Mouse (Mus musculus) liver, embryonic 14.5 days (tissue): ENCODE results near the gene Dlgap4. TPM values are rescaled to one million over a fixed set of nuclear protein-coding genes. Genes with fewer than 3 reads are reported as not detected.

Source experiments
- ATAC-seq: fragments of 200-750 bp; cut with Nextera tagmentation; 2 replicates; pipeline ENCODE4 v1.8.0; 2017; ENCODE audit warnings: moderate number of reproducible peaks, mild to moderate bottlenecking, moderate library complexity; ENCODE audit not compliant: insufficient read depth
- DNase-seq, 3 experiments: peaks; one replicate each; pipeline ENCODE4 v3.0.0-alpha.2; 2012 to 2013; ENCODE audit warnings: low read depth in 3 of 3, low spot score in 3 of 3
- H3K27ac ChIP-seq: fragments of 300-500 bp; sonication (generic); 2 replicates; pipeline ENCODE4 v1.5.1; 2014; ENCODE audit warnings: moderate library complexity, mild to moderate bottlenecking, control low read depth, inconsistent platforms
- H3K27me3 ChIP-seq: fragments of 300-500 bp; sonication (generic); 2 replicates; pipeline ENCODE4 v1.6.1; 2014; ENCODE audit warnings: mild to moderate bottlenecking, low read length, moderate library complexity; ENCODE audit not compliant: control insufficient read depth, insufficient read depth
- H3K36me3 ChIP-seq: fragments of 300-500 bp; sonication (generic); replicated peaks from 2 replicates; pipeline ENCODE4 v1.6.1; 2014; ENCODE audit warnings: low read depth; ENCODE audit not compliant: control insufficient read depth, insufficient read depth
- H3K4me1 ChIP-seq, 2 experiments: fragments of 200-500 bp in 1 of 2; fragments of 300-500 bp in 1 of 2; sonication (generic) in 1 of 2; replicated peaks; 2 replicates each; pipeline ENCODE4 v1.6.1; 2012 to 2014; ENCODE audit warnings: antibody characterized with exemption in 1 of 2, inconsistent platforms in 1 of 2, low read length in 1 of 2; ENCODE audit not compliant: control insufficient read depth in 2 of 2, insufficient read depth in 2 of 2
- H3K4me2 ChIP-seq: fragments of 300-500 bp; sonication (generic); 2 replicates; pipeline ENCODE4 v1.6.1; 2014; ENCODE audit warnings: low read depth, mild to moderate bottlenecking, control low read depth, moderate library complexity
- H3K4me3 ChIP-seq, 2 experiments: fragments of 200-500 bp in 1 of 2; fragments of 300-500 bp in 1 of 2; sonication (generic) in 1 of 2; 2 replicates each; pipeline ENCODE4 v1.5.1; 2012 to 2014; ENCODE audit warnings: low read depth in 2 of 2, low read length in 2 of 2, mild to moderate bottlenecking in 2 of 2, control low read depth in 1 of 2, inconsistent platforms in 1 of 2, moderate library complexity in 1 of 2; ENCODE audit not compliant: insufficient read depth in 1 of 2
- H3K9ac ChIP-seq: fragments of 300-500 bp; sonication (generic); replicated peaks from 2 replicates; pipeline ENCODE4 v1.6.1; 2014; ENCODE audit warnings: mild to moderate bottlenecking, control low read depth, moderate library complexity
- H3K9me3 ChIP-seq: fragments of 300-500 bp; sonication (generic); 2 replicates; pipeline ENCODE4 v1.6.1; 2016; ENCODE audit warnings: low read length, mixed read lengths; ENCODE audit not compliant: control insufficient read depth
- CTCF ChIP-seq: IDR thresholded peaks from 2 replicates; pipeline ENCODE4 v1.5.1; 2016; ENCODE audit warnings: antibody characterized with exemption, low read depth, control low read depth
- EP300 ChIP-seq: IDR thresholded peaks from 2 replicates; pipeline ENCODE4 v1.6.1; 2016; ENCODE audit warnings: antibody characterized with exemption, low read depth
- WGBS: fragments of 180-500 bp; shearing (Covaris S2); extraction: QIAGEN DNeasy Blood & Tissue Kit; methylation state at CpG from one replicate; pipeline ENCODE4 v1.1.7; 2014; ENCODE audit not compliant: insufficient replicate concordance; 5-methylcytosine and 5-hydroxymethylcytosine counted together
- polyA plus RNA-seq, 2 experiments: library from polyadenylated mRNA; depleted of rRNA in 1 of 2; stranded (reverse) in 1 of 2; unstranded in 1 of 2; fragments of >200 nt; fragmentation: Nextera tagmentation in 1 of 2; extraction: Ambion mirVana in 1 of 2; gene quantifications; 2 replicates each; pipeline versions ENCODE4 v1.2.1 to v1.2.3; 2012 to 2014

The Dlgap4 gene
- polyA plus RNA-seq, 2 experiments = 6.6 to 9.7 TPM

DNA sequence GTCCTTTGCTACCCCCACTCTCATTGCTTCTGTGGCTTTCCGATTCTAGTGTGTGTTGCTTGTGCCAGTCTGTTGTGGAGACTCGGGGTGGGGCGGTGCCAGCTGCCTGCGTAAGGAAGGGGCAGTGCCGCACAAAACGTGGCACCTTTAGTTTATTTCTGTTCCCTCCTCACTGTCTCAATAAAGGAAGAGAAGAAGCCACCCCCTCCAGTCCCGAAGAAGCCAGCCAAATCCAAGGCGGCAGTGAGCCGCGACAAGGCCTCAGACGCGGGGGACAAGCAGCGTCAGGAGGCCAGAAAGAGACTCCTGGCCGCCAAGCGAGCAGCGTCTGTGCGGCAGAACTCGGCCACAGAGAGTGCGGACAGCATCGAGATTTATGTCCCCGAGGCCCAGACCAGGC is 149.0 kb downstream of the Dlgap4 start:
- no peak overlapping the region for H3K4me2 ChIP-seq
- H3K9ac ChIP-seq = no peak overlapping the region
- H3K27ac ChIP-seq = no peak overlapping the region
- TF ChIP-seq CTCF (no peak), EP300 (no peak)
- no peaks in the 10 kb centered on the region for H3K27me3 ChIP-seq
- no peak overlapping the region for H3K4me3 ChIP-seq
- no peaks in the 10 kb centered on the region for H3K36me3 ChIP-seq
- DNase-seq = no peak
- no peaks in the 10 kb centered on the region for H3K9me3 ChIP-seq
- WGBS = 84% methylated on average over 21 of the region's 21 CpGs
- H3K4me1 ChIP-seq = peaks cover 0 to 2% of the 10 kb centered on the region in 2 experiments; a peak in 1 of 4 replicates
- ATAC-seq = no peak

DNA sequence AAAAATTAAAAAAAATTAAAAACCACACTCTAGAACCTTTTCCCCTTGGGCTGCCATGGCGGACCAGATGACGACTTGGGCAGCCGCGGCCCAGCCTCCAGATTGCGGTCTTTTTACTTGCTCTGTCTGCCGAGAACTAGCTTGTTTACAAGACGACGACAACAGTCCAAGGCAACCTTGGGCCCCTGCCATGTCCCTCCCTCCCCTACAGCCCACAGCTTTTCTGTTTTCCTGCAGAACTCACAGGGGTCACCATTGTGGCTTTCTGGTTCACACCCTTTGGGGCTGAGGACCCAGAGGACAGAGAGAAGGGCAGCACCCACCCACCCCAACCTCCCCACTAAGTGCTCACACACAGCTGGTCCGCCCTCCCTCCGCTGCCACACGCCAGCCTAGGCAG is 149.6 kb downstream of the Dlgap4 start:
- Histone ChIP-seq H3K36me3 (no peaks in the 10 kb centered on the region), H3K4me2 (no peak overlapping the region), H3K4me3 (no peak overlapping the region), H3K27ac (no peak overlapping the region), H3K9ac (no peak overlapping the region), H3K27me3 (no peaks in the 10 kb centered on the region), H3K9me3 (no peaks in the 10 kb centered on the region), H3K4me1 (peaks cover 0 to 2% of the 10 kb centered on the region in 2 experiments; a peak in 1 of 4 replicates)
- ATAC-seq (no peak), DNase-seq (no peak)
- WGBS = 78% methylated on average over 11 of the region's 11 CpGs
- no peak for TF ChIP-seq CTCF
- no peak for TF ChIP-seq EP300

DNA sequence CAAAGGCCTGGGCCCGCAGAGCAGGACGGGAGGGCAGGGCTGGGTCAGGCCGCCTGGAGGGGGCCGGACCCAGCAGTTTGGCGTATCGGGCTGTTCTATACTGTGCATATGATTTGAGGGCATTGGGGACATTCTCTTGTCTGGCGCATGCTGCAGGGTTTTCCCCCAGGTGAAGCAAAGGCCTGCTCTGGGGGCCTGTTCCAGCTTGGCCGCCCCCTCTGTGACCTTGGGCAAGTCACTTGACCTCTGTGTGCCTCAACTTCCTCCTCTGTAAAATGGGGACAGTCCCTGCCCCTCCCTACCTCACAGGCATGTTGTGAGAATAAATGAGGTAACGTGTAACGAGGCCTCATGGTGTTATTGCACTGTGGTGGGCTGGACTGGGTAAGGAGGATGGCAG is 150.5 kb downstream of the Dlgap4 start:
- 73% methylated on average over 10 of the region's 10 CpGs for WGBS

DNA sequence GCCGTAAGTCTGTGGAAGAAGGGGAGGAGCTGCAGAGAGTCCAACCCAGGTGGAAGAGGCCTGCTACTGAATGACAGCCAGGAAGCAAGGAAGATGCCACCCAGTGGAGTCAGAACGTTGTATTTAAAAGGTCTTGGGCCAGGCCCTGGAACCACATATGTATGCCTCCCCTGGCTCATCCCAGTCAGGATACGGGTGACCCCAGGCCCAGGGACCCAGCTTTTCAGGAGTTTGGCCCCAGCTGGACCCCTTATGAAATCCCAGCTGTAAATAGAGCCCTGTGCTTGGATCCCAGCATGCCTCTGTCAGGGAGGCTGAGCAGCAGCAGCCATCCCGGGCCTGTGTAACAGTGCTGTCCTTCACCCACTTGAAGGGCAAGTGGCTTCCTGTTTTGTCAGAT is 151.2 kb downstream of the Dlgap4 start:
- H3K4me1 ChIP-seq = peaks cover 0 to 5% of the 10 kb centered on the region in 2 experiments; a peak in 1 of 4 replicates
- no peak for TF ChIP-seq CTCF
- TF ChIP-seq EP300 = no peak
- H3K4me2 ChIP-seq = no peak overlapping the region
- H3K27me3 ChIP-seq = no peaks in the 10 kb centered on the region
- H3K9ac ChIP-seq = no peak overlapping the region
- no peak for ATAC-seq
- H3K4me3 ChIP-seq = no peak overlapping the region
- 48% methylated on average over 4 of the region's 4 CpGs for whole genome bisulfite sequencing
- H3K9me3 ChIP-seq = no peaks in the 10 kb centered on the region
- no peak overlapping the region for H3K27ac ChIP-seq
- DNase-seq = no peak
- no peaks in the 10 kb centered on the region for H3K36me3 ChIP-seq

More for the DNA sequence above, 150.5 kb downstream of the Dlgap4 start:
- H3K9me3 ChIP-seq = no peaks in the 10 kb centered on the region
- peaks cover 0 to 2% of the 10 kb centered on the region in 2 experiments; a peak in 1 of 4 replicates for H3K4me1 ChIP-seq
- TF ChIP-seq CTCF (no peak), EP300 (no peak)
- no peak overlapping the region for H3K9ac ChIP-seq
- no peak overlapping the region for H3K27ac ChIP-seq
- no peaks in the 10 kb centered on the region for H3K36me3 ChIP-seq
- DNase-seq (no peak), ATAC-seq (no peak)
- H3K4me3 ChIP-seq = no peak overlapping the region
- no peak overlapping the region for H3K4me2 ChIP-seq
- no peaks in the 10 kb centered on the region for H3K27me3 ChIP-seq

DNA sequence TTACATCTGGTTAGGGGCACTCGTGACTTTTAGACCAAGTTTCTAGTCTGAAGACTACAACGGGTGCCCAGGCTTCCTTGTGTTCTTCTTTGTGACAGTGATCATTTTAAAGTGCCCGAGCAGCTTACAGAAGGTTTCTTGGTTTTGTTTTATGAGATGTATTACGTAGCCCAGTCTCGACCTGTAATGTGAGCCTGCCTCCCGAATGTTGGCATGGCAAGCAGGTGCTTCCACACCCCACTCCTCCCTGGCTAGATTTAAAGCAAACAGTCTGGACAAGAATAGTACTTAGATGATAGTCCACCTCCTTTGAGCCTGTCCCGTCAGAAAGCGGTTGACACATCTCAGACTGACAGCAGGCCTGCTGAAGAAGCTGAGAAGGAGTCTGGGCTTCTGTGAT is 152.1 kb downstream of the Dlgap4 start:
- H3K4me2 ChIP-seq = no peak overlapping the region
- no peak for TF ChIP-seq CTCF
- TF ChIP-seq EP300 = no peak
- H3K4me3 ChIP-seq = no peak overlapping the region
- H3K27me3 ChIP-seq = no peaks in the 10 kb centered on the region
- peaks cover 0 to 5% of the 10 kb centered on the region in 2 experiments; a peak in 1 of 4 replicates for H3K4me1 ChIP-seq
- H3K36me3 ChIP-seq = no peaks in the 10 kb centered on the region
- ATAC-seq = no peak
- no peak for DNase-seq
- no peak overlapping the region for H3K9ac ChIP-seq
- H3K27ac ChIP-seq = no peak overlapping the region
- 70% methylated on average over 8 of the region's 8 CpGs for WGBS
- no peaks in the 10 kb centered on the region for H3K9me3 ChIP-seq
